12 mouse cellular contexts compared by ENCODE assay signal in the genomic region with DNA sequence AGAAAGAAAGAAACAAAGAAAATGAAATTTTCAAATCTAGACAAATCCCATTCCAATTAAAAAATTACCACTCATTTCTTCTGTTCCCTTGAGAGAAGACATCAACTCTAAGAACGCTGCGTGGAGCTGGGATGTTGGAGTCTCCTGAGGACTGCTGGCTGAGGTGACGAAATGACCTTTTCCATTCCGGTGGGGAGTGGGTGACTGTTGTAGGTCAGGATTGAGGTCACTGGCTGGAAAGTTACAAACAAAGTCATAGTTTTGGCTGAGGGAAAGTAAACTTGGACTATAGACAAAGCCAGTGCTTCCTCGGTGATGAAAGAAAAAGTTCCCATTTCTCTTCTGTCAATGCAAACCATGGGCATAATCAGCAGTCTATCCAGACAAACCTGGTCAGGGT.
"Had no signal": no experiment of that assay in that cellular context is flagged by ENCODE, and none has a peak within 500 bp of the region (broad histone marks: within the 10 kb centered on the region; RNA-seq: fewer than 3 reads in every experiment).

No protein-coding gene starts in this region.

- H3K9ac ChIP-seq: liver, embryonic 14.5 days; lung, embryonic 15.5 days; midbrain, embryonic 13.5 days; neural tube, embryonic 15.5 days had no signal

- H3K4me3 ChIP-seq: lung, embryonic 15.5 days; midbrain, embryonic 13.5 days; myocyte; neural tube, embryonic 15.5 days had no signal

- H3K27ac ChIP-seq: liver, embryonic 14.5 days; lung, embryonic 15.5 days; midbrain, embryonic 13.5 days; neural tube, embryonic 15.5 days; stomach, postnatal 0 days had no signal

- H3K4me2 ChIP-seq: lung, embryonic 15.5 days; midbrain, embryonic 13.5 days; neural tube, embryonic 15.5 days had no signal

- DNase-seq: kidney, adult 18-20 months; kidney, postnatal 14 days; left cerebral cortex, postnatal 4 days; right cerebral cortex, adult 18-20 months; right cerebral cortex, postnatal 25 days; thymus, postnatal 4 days had no signal

- ATAC-seq: midbrain, embryonic 13.5 days had no signal

- H3K9me3 ChIP-seq: lung, embryonic 15.5 days; midbrain, embryonic 13.5 days; neural tube, embryonic 15.5 days had no signal

- H3K36me3 ChIP-seq: lung, embryonic 15.5 days; midbrain, embryonic 13.5 days; neural tube, embryonic 15.5 days had no signal
